Mouse (Mus musculus) neural tube, embryonic 15.5 days (tissue): Measurements from ENCODE around the gene Nudt3. TPM values are rescaled to one million over a fixed set of nuclear protein-coding genes. Genes with fewer than 3 reads are reported as not detected.

Experiments
- ATAC-seq: fragments of 200-750 bp; cut with Nextera tagmentation; 2 replicates; pipeline ENCODE4 v1.8.0; 2017; ENCODE audit warnings: mild to moderate bottlenecking, moderate TSS enrichment, moderate library complexity; ENCODE audit not compliant: low FRiP score
- H3K27ac ChIP-seq: fragments of 300-500 bp; sonication (generic); replicated peaks from 2 replicates; pipeline ENCODE4 v1.5.1; 2015; ENCODE audit warnings: mild to moderate bottlenecking, inconsistent platforms
- H3K27me3 ChIP-seq: fragments of 300-500 bp; sonication (generic); replicated peaks from 2 replicates; pipeline ENCODE4 v1.6.1; 2015; ENCODE audit warnings: inconsistent platforms
- H3K36me3 ChIP-seq: fragments of 300-500 bp; sonication (generic); 2 replicates; pipeline ENCODE4 v1.6.1; 2015; ENCODE audit warnings: inconsistent platforms
- H3K4me1 ChIP-seq: fragments of 300-500 bp; sonication (generic); 2 replicates; pipeline ENCODE4 v1.6.1; 2015; ENCODE audit warnings: inconsistent platforms
- H3K4me2 ChIP-seq: fragments of 300-500 bp; sonication (generic); 2 replicates; pipeline ENCODE4 v1.6.1; 2015; ENCODE audit warnings: inconsistent platforms, mild to moderate bottlenecking, moderate library complexity
- H3K4me3 ChIP-seq: fragments of 300-500 bp; sonication (generic); replicated peaks from 2 replicates; pipeline ENCODE4 v1.5.1; 2015; ENCODE audit warnings: mild to moderate bottlenecking, inconsistent platforms
- H3K9ac ChIP-seq: fragments of 300-500 bp; sonication (generic); replicated peaks from 2 replicates; pipeline ENCODE4 v1.6.1; 2015; ENCODE audit warnings: mild to moderate bottlenecking, inconsistent platforms
- H3K9me3 ChIP-seq: fragments of 300-500 bp; sonication (generic); replicated peaks from 2 replicates; pipeline ENCODE4 v1.6.1; 2016; ENCODE audit warnings: inconsistent platforms
- WGBS: fragments of 180-500 bp; shearing (Covaris S2); methylation state at CpG from one replicate; pipeline ENCODE4 v1.1.7; 2015; ENCODE audit warnings: mixed read lengths; 5-methylcytosine and 5-hydroxymethylcytosine counted together
- polyA plus RNA-seq: library from polyadenylated mRNA; unstranded; fragments of >200 nt; fragmentation: Nextera tagmentation; extraction: Ambion mirVana; gene quantifications from 2 replicates; pipeline ENCODE4 v1.2.1, GENCODE M21; 2015

The Nudt3 gene
- polyA plus RNA-seq, 1 experiment from 2014 or later: 253 TPM

DNA sequence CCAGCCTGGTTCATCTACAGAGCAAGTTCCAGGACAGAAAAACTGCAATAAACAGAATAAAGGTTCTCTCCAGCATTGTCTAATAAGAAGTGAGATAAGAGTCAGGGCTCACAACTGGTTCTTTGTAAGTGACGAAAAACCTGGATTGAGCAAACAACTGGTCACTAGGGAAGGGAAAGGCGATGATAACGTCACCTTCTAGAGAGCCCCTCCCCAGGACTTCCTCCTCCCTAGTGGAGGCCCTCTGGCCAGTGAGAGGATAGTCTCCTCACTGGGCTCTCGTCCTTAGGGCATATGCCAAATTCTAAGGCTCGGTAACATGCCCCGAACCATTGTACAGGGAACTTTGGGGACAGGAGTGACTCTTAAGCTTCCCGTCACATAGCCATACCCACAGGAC is 47.2 kb downstream of the Nudt3 start:
- no peak overlapping the region for H3K4me2 ChIP-seq
- peaks cover 23% of the 10 kb centered on the region for H3K4me1 ChIP-seq
- no peak overlapping the region for H3K4me3 ChIP-seq
- no peak overlapping the region for H3K9ac ChIP-seq
- WGBS: 87% methylated on average over 7 of the region's 7 CpGs
- no peak for ATAC-seq
- peaks cover 42% of the 10 kb centered on the region for H3K36me3 ChIP-seq
- H3K27me3 ChIP-seq: no peaks in the 10 kb centered on the region
- H3K9me3 ChIP-seq: no peaks in the 10 kb centered on the region
- H3K27ac ChIP-seq: peak overlapping the region; percentile 45; the same call in 1 of the 2 replicates

- peak overlapping the region; percentile 45 for H3K27ac ChIP-seq
Measured at GRCm38 (mm10) chr17:27575116-27575776, 48.0 kb downstream of the Nudt3 start.

DNA sequence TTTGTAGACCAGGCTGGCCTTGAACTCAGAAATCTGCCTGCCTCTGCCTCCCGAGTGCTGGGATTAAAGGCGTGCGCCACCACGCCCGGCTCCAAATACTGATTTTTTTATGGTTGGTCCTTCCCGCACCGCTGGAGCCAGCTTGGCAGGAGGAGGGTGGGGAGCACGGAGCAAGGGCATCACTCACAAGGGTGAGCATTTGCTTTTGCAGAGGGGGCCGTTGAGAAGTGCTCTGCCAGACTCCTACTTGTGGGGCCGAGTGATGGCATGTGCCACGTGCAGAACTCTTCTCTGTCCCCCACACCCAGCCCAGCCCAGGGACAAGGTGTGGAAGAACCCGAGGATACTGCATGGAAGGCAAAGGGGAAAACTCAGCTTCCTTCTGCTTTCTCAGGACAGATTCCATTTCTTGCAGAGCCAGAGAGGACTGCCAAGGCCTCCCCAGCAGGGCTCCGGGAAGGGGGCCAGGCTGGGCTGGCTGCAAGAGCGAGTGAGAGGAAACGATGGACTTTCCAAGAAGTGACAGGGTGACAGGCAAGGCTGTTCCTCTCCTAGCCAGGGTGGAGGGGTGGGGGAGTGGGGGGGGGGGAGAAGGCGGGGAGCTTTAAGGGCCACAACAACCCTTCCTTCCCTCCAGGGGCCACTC is 48.7 kb downstream of the Nudt3 start:
- H3K36me3 ChIP-seq: peaks cover 28% of the 10 kb centered on the region
- no peak overlapping the region for H3K9ac ChIP-seq
- H3K27me3 ChIP-seq: no peaks in the 10 kb centered on the region
- no peak overlapping the region for H3K4me3 ChIP-seq
- peaks cover 22% of the 10 kb centered on the region for H3K4me1 ChIP-seq
- no peak for ATAC-seq
- WGBS: 89% methylated on average over 16 of the region's 16 CpGs
- H3K9me3 ChIP-seq: no peaks in the 10 kb centered on the region
- peak overlapping the region; percentile 45 for H3K27ac ChIP-seq
- H3K4me2 ChIP-seq: no peak overlapping the region

More at GRCm38 (mm10) chr17:27575116-27575776, 48.0 kb downstream of the Nudt3 start:
- no peak overlapping the region for H3K4me2 ChIP-seq
- H3K4me3 ChIP-seq: no peak overlapping the region
- H3K36me3 ChIP-seq: peaks cover 34% of the 10 kb centered on the region
- H3K4me1 ChIP-seq: peaks cover 23% of the 10 kb centered on the region
- ATAC-seq: no peak
- 46% methylated on average over 10 of the region's 10 CpGs for WGBS
- H3K9me3 ChIP-seq: no peaks in the 10 kb centered on the region
- no peaks in the 10 kb centered on the region for H3K27me3 ChIP-seq
- H3K9ac ChIP-seq: no peak overlapping the region

DNA sequence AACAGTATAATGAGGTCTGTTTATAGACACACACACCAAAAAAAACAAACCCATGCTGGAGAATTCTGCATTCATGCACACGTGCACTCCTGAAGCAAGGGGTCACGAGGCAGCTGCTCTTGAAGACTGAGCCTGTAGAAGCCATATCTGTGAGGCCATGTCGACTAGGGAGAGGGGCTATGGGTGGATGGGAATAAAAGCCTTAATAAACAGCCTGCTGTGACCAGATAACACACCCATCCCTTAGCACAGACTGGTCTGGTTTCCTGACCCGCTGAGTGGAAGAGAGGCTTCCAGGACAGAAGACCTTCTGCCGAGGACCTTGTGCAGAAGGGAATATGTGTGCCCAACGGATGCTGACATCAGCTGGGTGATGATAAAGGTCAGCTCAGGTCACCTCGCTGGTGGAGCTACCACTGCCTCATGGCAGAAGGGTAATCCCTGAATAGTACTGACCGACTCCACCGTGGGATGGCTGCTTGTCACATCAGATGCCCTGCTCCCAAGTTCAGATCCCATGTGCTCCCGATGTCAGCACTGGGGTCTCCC is 49.4 kb downstream of the Nudt3 start:
- Histone ChIP-seq H3K9ac (no peak overlapping the region), H3K4me1 (peaks cover 20% of the 10 kb centered on the region), H3K27me3 (no peaks in the 10 kb centered on the region), H3K4me3 (no peak overlapping the region), H3K36me3 (peaks cover 21% of the 10 kb centered on the region), H3K9me3 (no peaks in the 10 kb centered on the region), H3K4me2 (no peak overlapping the region), H3K27ac (no peak overlapping the region)
- no peak for ATAC-seq
- WGBS: 87% methylated on average over 10 of the region's 10 CpGs

DNA sequence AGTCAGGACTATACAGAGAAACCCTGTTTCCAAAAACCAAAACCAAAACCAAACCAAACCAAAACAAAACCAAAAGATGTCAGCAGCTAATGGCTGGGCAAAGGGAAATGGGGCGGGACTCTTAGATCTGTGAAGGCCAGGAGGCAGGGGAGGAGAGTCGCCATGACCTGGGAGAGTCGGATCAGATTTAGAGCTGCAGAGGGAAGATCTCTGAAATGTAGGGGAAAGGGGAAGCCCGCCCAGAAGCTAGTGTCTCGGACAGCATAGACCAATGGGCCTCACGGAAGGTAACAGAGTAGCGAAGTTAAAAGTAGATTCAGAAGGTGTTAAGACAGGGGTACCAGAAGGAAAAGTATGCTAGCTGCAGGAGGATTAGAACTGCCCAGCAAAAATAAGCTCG is 52.0 kb downstream of the Nudt3 start:
- H3K9me3 ChIP-seq: no peaks in the 10 kb centered on the region
- no peak overlapping the region; the same call in 1 of the 2 replicates for H3K9ac ChIP-seq
- no peaks in the 10 kb centered on the region for H3K27me3 ChIP-seq
- peaks cover 9% of the 10 kb centered on the region; the same call in 1 of the 2 replicates for H3K36me3 ChIP-seq
- no peak for ATAC-seq
- peaks cover 21% of the 10 kb centered on the region for H3K4me1 ChIP-seq
- H3K4me3 ChIP-seq: no peak overlapping the region
- H3K27ac ChIP-seq: no peak overlapping the region
- WGBS: 83% methylated on average over 8 of the region's 8 CpGs
- H3K4me2 ChIP-seq: no peak overlapping the region

DNA sequence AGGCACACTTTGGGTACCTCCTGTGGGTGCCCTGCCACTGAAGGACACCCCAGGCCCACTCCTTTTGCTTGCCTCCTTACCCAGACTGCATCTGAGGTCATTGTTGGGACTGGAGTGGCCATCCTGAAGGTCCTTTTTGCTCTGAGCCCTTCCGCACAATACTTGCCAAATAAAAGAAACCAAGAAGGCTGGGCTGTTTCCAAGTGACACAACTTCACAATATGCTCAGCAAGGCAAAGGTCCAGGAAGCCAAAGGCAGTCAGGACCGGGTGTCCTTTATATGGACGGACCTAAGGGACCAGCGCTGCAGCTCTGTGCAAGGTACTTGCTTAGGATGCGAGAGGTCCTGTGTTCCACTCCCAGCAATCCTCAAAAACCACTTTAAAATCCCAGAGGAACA is 55.1 kb downstream of the Nudt3 start:
- WGBS: 87% methylated on average over 5 of the region's 5 CpGs

DNA sequence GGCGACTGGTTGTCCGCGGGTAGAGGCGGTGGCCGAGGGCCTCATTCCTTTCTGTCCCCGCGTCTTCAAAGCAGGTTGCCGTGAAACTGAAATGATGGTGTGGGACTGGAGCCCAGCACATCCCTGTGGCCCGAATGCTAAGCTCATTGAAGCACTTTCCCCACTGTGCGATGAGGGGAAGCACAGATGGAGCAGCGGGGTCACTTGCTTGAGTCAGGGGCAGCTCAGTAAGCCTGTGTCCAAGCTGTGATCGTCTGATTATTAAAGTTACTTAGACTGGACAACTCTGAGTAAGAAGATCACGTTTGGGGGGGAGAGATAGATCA is 57.4 kb downstream of the Nudt3 start:
- Histone ChIP-seq H3K4me2 (peak overlapping the region; percentile 88), H3K9me3 (no peaks in the 10 kb centered on the region), H3K9ac (peak overlapping the region; percentile 79), H3K4me3 (peak overlapping the region; percentile 79), H3K27me3 (no peaks in the 10 kb centered on the region), H3K4me1 (peaks cover 41% of the 10 kb centered on the region), H3K27ac (peak overlapping the region; percentile 78), H3K36me3 (peaks cover 8% of the 10 kb centered on the region; the same call in 1 of the 2 replicates)
- ATAC-seq: peak; percentile 42
- under 1% methylated on average over 13 of the region's 13 CpGs for WGBS

More for the DNA sequence above, 55.1 kb downstream of the Nudt3 start:
- Histone ChIP-seq H3K9me3 (no peaks in the 10 kb centered on the region), H3K4me3 (no peak overlapping the region), H3K27me3 (no peaks in the 10 kb centered on the region), H3K4me2 (no peak overlapping the region), H3K27ac (no peak overlapping the region), H3K9ac (no peak overlapping the region), H3K36me3 (no peaks in the 10 kb centered on the region), H3K4me1 (peaks cover 33% of the 10 kb centered on the region)
- no peak for ATAC-seq

DNA sequence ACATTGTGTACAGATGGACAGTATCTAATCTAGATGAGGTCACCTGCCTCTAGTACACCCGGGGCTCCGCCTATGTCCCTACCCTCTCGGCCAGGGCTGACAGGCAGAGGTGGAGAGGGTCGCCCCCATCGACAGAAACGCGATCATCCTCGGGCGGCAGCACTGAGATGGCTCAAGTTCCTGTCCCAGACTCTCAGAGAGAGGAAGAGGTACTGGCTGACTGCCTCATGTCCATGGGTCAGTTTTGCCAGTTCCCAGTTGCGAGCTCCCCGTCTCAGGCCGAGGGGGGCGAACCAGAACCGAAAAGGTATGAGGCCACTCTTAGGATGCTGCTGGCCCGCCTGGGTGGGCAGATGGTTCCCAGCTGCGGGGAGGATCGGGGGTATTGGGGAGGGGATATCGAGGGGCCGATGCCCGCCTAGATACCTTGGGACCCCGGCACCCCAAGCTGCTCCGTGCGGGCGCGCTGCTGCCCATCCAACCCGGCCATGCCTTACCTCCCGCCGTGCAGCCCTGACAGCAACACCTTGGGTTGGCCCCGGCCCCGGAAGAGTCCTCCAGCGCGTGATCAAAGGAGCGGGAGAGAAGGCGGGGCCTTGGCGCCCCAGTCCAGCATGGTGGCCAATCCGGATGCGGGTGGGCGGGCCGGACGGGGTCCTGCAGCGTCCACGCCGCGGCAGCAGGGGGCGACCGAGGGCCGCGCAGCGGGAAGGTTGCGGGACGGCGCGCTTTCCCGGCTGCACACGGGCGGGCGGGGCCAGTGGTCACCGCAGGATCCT is 57.9 kb downstream of the Nudt3 start, which contains the start of gene AI413582:
TSS of gene AI413582 (minus strand) at position 594 of the 779 bp plus-strand sequence.
- Histone ChIP-seq H3K27me3 (no peaks in the 10 kb centered on the region), H3K36me3 (peaks cover 8% of the 10 kb centered on the region; the same call in 1 of the 2 replicates), H3K9ac (peak within 1 kb of the TSS; percentile 79), H3K4me1 (peaks cover 41% of the 10 kb centered on the region), H3K27ac (peak within 1 kb of the TSS; percentile 80), H3K9me3 (no peaks in the 10 kb centered on the region), H3K4me3 (peak within 1 kb of the TSS; percentile 79), H3K4me2 (peak within 1 kb of the TSS; percentile 88)
- under 1% methylated on average over 58 of the region's 58 CpGs for WGBS
- peak; percentile 95 for ATAC-seq

DNA sequence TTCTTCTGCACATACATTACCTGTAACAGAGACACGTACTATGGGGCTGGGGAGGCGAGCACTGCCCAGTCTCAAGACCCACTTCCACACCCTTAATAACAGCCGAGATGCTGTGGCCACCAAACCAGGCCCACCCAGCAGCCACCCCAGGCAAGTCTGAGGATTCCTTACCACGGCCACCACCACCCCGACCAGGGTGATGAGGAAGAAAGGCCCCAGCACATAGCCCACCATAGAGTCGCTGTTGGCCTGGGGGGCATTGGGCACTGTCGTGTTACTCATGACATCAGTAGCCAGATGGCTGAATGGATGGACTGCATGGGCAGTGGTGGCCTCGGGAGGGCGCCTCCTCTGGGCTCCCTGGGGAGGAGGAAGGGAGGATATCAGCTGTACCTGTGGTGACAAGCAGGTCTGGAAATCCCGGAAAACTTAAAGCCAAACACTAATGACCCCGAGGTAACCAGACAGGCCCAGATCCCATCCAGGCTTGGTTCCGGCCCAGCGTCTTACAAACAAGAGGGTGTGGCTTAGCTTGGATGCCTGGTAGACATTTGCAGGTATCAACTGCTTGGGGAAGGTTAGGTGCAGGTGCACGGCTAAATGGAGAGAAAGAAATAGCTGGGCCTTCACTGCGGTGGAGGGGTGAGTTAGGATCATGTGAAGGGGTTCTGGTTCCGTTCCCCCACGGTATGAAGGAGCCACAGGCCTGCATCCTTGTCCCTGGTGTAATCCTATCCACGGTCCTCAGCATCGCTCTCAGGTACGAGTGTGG is 58.7 kb downstream of the Nudt3 start:
- no peaks in the 10 kb centered on the region for H3K9me3 ChIP-seq
- H3K4me1 ChIP-seq: peaks cover 43% of the 10 kb centered on the region
- H3K36me3 ChIP-seq: peaks cover 8% of the 10 kb centered on the region; the same call in 1 of the 2 replicates
- no peaks in the 10 kb centered on the region for H3K27me3 ChIP-seq
- peak overlapping the region; percentile 79 for H3K9ac ChIP-seq
- H3K27ac ChIP-seq: peak overlapping the region; percentile 80
- 11% methylated on average over 19 of the region's 20 CpGs for WGBS
- H3K4me2 ChIP-seq: peak overlapping the region; percentile 88
- ATAC-seq: no peak
- peak overlapping the region; percentile 79 for H3K4me3 ChIP-seq

- no peaks in the 10 kb centered on the region for H3K9me3 ChIP-seq
- 50% methylated on average over 7 of the region's 7 CpGs for WGBS
- H3K27ac ChIP-seq: no peak overlapping the region
- H3K36me3 ChIP-seq: peaks cover 8% of the 10 kb centered on the region; the same call in 1 of the 2 replicates
- H3K4me3 ChIP-seq: 0 out of 2 replicates have a peak overlapping the region, but pooled peaks have one; percentile 79
- H3K27me3 ChIP-seq: no peaks in the 10 kb centered on the region
- ATAC-seq: no peak
- peak overlapping the region; percentile 79; the same call in 1 of the 2 replicates for H3K9ac ChIP-seq
- peak overlapping the region; percentile 88 for H3K4me2 ChIP-seq
- peaks cover 48% of the 10 kb centered on the region for H3K4me1 ChIP-seq
Measured at GRCm38 (mm10) chr17:27563771-27564244, 59.5 kb downstream of the Nudt3 start.
